Mouse (Mus musculus): ENCODE data around the gene Amz2. TPM values are rescaled to one million over a fixed set of nuclear protein-coding genes. Genes with fewer than 3 reads are reported as not detected.

Gene Amz2
- total and polyA plus RNA-seq, 2 experiments = 10.8 to 13.3 TPM

DNA sequence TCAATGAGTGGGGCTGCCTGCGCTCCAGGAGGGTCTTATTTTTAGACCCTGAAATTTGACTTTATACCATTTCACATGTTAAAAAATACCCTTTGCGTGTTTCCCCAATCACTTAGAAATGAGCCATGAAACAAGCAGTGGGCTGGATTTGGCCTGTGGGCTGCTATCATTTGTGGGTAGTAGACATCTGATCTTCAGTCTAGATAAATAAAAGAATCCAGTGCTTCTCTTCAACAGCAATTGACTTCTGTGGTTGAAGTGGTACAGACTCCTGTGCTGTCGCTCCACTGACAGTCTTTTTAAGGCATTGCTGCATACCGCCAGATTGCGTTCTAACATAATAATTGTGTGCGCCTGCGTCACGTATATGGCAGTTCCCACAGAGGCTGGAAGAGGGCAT, 40.5 kb upstream of the Amz2 start:
- Histone ChIP-seq H3K27ac (replicated peaks; ENCODE audit: insufficient read depth, low read depth, low read length) (no peak overlapping the region), H3K4me1 (ENCODE audit: control insufficient read depth, insufficient read depth, low read length) (no peaks in the 10 kb centered on the region), H3K36me3 (ENCODE audit: control insufficient read depth, insufficient read depth, low read length) (peaks cover 2% of the 10 kb centered on the region; the same call in 1 of the 2 replicates), H3K4me3 (ENCODE audit: insufficient read depth, low read depth, low read length) (no peak overlapping the region), H3K79me2 (ENCODE audit: control insufficient read depth, insufficient read depth, low read length) (peaks cover 50% of the 10 kb centered on the region), H3K27me3 (ENCODE audit: control insufficient read depth, insufficient read depth, low read length) (no peaks in the 10 kb centered on the region), H3K9ac (ENCODE audit: low read depth, low read length) (no peak overlapping the region)
- DNase-seq (ENCODE audit: extremely low read depth, low read depth, low spot score) = no peak
- 98% methylated on average over 8 of the region's 8 CpGs for WGBS
- no peak for TF ChIP-seq CTCF (IDR thresholded peaks at IDR 0.05; ENCODE audit: low read depth, low read length)
- TF ChIP-seq POLR2A (IDR thresholded peaks at IDR 0.05; ENCODE audit: extremely low read depth, insufficient read depth, low read length) = no peak

DNA sequence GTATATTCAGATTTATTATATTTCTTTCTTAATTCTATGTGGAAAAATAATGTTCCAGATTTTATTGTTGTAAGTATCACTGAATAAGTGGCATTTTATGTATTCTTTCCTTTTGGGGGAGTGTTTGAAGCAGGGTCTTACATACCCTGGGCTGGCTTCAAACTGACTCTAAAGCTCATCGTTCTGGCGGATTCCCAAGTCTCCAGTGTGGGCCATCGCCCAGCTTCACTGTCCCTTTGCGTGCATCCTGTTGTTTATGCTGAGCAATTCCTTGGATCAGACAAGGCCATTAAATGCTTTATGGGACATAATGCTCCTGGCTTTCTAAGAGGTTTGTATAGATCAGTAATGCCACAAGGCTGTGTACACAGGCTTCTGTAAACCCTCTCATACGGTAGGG, 36.7 kb upstream of the Amz2 start:
- DNase-seq (ENCODE audit: extremely low read depth, low read depth, low spot score) = no peak
- Histone ChIP-seq H3K27ac (replicated peaks; ENCODE audit: insufficient read depth, low read depth, low read length) (no peak overlapping the region), H3K79me2 (ENCODE audit: control insufficient read depth, insufficient read depth, low read length) (peaks cover 34% of the 10 kb centered on the region), H3K9ac (ENCODE audit: low read depth, low read length) (no peak overlapping the region), H3K4me1 (ENCODE audit: control insufficient read depth, insufficient read depth, low read length) (peaks cover 8% of the 10 kb centered on the region), H3K27me3 (ENCODE audit: control insufficient read depth, insufficient read depth, low read length) (no peaks in the 10 kb centered on the region), H3K4me3 (ENCODE audit: insufficient read depth, low read depth, low read length) (no peak overlapping the region), H3K36me3 (ENCODE audit: control insufficient read depth, insufficient read depth, low read length) (no peaks in the 10 kb centered on the region)
- TF ChIP-seq POLR2A (IDR thresholded peaks at IDR 0.05; ENCODE audit: extremely low read depth, insufficient read depth, low read length) (no peak), CTCF (IDR thresholded peaks at IDR 0.05; ENCODE audit: low read depth, low read length) (no peak)
- WGBS = 72% methylated on average over 5 of the region's 5 CpGs

DNA sequence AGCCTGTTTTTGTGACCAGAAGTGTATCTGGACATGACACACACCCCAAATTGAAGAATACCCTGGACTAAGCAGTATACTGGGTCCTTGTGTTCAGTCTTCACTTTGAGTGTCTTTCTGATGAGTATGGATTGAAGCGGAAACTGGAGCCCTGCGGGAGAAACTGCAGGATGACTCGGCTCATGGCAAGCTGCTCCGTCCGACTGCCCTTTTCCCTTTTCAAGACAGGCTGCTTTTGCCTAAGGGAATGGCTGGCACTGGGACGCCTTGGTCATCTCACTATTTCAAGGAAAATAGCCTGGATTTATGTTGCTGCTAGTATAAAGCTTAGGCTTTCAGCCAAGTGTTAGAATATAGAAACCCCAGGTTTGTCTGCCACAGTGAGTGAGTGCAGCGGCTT, 34.5 kb upstream of the Amz2 start:
- Histone ChIP-seq H3K36me3 (ENCODE audit: control insufficient read depth, insufficient read depth, low read length) (peaks cover 5% of the 10 kb centered on the region; the same call in 1 of the 2 replicates), H3K9ac (ENCODE audit: low read depth, low read length) (no peak overlapping the region), H3K27ac (replicated peaks; ENCODE audit: insufficient read depth, low read depth, low read length) (0 out of 2 replicates have a peak overlapping the region, but pooled peaks have one; percentile 15), H3K27me3 (ENCODE audit: control insufficient read depth, insufficient read depth, low read length) (no peaks in the 10 kb centered on the region), H3K4me3 (ENCODE audit: insufficient read depth, low read depth, low read length) (no peak overlapping the region), H3K79me2 (ENCODE audit: control insufficient read depth, insufficient read depth, low read length) (peaks cover 25% of the 10 kb centered on the region; the same call in 1 of the 2 replicates), H3K4me1 (ENCODE audit: control insufficient read depth, insufficient read depth, low read length) (peaks cover 12% of the 10 kb centered on the region)
- no peak for DNase-seq (ENCODE audit: extremely low read depth, low read depth, low spot score)
- 90% methylated on average over 7 of the region's 7 CpGs for WGBS
- TF ChIP-seq POLR2A (IDR thresholded peaks at IDR 0.05; ENCODE audit: extremely low read depth, insufficient read depth, low read length) = no peak
- no peak for TF ChIP-seq CTCF (IDR thresholded peaks at IDR 0.05; ENCODE audit: low read depth, low read length)

DNA sequence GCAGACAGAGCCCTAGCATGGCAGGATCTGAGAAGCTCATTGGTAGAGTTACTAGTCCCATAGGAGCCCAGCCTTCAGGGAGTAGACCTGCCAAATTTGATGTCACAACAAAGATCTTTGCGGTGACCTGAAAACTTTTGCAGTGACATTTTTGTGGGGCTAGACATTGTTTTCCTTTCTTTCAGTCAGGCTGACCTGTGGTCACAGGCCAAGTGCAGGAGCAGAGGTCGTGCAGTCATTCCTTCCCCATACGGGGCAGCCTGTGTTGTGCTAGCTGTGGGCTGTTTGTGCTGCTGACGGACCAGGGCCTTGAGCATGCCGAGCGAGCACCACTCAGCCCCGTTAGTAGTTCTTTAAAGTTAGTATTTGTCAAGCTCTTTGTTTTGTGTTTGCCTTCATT, 34.0 kb upstream of the Amz2 start:
- WGBS = 11% methylated on average over 7 of the region's 7 CpGs
- no peak for TF ChIP-seq POLR2A (IDR thresholded peaks at IDR 0.05; ENCODE audit: extremely low read depth, insufficient read depth, low read length)
- TF ChIP-seq CTCF (IDR thresholded peaks at IDR 0.05; ENCODE audit: low read depth, low read length) = no peak
- Histone ChIP-seq H3K36me3 (ENCODE audit: control insufficient read depth, insufficient read depth, low read length) (peaks cover 10% of the 10 kb centered on the region; the same call in 1 of the 2 replicates), H3K9ac (ENCODE audit: low read depth, low read length) (no peak overlapping the region), H3K27ac (replicated peaks; ENCODE audit: insufficient read depth, low read depth, low read length) (peak overlapping the region; percentile 15), H3K27me3 (ENCODE audit: control insufficient read depth, insufficient read depth, low read length) (no peaks in the 10 kb centered on the region), H3K4me1 (ENCODE audit: control insufficient read depth, insufficient read depth, low read length) (peaks cover 12% of the 10 kb centered on the region), H3K79me2 (ENCODE audit: control insufficient read depth, insufficient read depth, low read length) (peaks cover 26% of the 10 kb centered on the region; the same call in 1 of the 2 replicates), H3K4me3 (ENCODE audit: insufficient read depth, low read depth, low read length) (no peak overlapping the region)
- peak; percentile 82 for DNase-seq (ENCODE audit: extremely low read depth, low read depth, low spot score)

DNA sequence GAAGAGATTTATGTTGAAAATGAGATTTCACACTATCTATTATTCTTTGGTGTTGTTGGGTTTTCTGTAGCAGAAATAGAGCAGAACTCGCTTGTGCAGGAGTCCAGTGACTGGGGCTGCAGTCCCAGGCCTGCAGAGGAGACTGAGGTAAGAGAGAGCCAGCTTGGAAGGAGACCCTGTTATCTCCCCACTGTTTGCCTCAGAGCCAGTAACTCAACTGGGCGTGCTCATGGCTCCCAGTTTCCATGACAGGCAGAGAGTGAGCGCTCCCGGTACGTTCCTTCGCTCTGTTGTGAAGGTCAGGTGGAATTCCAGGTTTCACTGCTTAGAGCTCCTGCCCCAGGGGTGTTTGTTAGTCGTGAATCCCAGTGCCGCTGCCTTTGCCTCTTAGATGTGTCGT, 33.1 kb upstream of the Amz2 start:
- no peak for DNase-seq (ENCODE audit: extremely low read depth, low read depth, low spot score)
- no peak for TF ChIP-seq CTCF (IDR thresholded peaks at IDR 0.05; ENCODE audit: low read depth, low read length)
- TF ChIP-seq POLR2A (IDR thresholded peaks at IDR 0.05; ENCODE audit: extremely low read depth, insufficient read depth, low read length) = no peak
- H3K36me3 ChIP-seq (ENCODE audit: control insufficient read depth, insufficient read depth, low read length) = peaks cover 16% of the 10 kb centered on the region
- H3K9ac ChIP-seq (ENCODE audit: low read depth, low read length) = no peak overlapping the region
- WGBS = 92% methylated on average over 9 of the region's 9 CpGs
- no peak overlapping the region for H3K4me3 ChIP-seq (ENCODE audit: insufficient read depth, low read depth, low read length)
- no peak overlapping the region for H3K27ac ChIP-seq (replicated peaks; ENCODE audit: insufficient read depth, low read depth, low read length)
- peaks cover 22% of the 10 kb centered on the region; the same call in 1 of the 2 replicates for H3K79me2 ChIP-seq (ENCODE audit: control insufficient read depth, insufficient read depth, low read length)
- no peaks in the 10 kb centered on the region for H3K27me3 ChIP-seq (ENCODE audit: control insufficient read depth, insufficient read depth, low read length)
- peaks cover 12% of the 10 kb centered on the region for H3K4me1 ChIP-seq (ENCODE audit: control insufficient read depth, insufficient read depth, low read length)

DNA sequence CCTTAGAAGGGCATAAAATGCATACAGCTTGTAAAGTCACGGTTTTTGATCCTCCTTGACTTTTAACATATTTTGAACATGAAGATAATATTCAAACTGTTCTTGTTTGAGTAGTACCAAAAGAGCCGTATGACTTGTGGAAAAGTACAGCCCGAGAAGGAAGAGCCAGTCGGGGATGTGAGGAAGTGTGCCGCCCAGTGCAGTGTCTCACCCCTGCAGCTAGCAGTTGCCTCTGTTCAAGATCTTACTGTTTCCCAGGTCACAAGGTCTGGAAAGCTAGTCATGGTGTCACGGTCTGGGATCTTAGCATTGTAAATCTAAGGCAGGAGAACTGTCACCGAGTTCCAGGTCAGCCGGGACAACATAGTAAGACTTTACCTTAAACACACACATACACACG, 31.0 kb upstream of the Amz2 start:
- Histone ChIP-seq H3K4me3 (ENCODE audit: insufficient read depth, low read depth, low read length) (no peak overlapping the region), H3K27me3 (ENCODE audit: control insufficient read depth, insufficient read depth, low read length) (no peaks in the 10 kb centered on the region), H3K27ac (replicated peaks; ENCODE audit: insufficient read depth, low read depth, low read length) (no peak overlapping the region), H3K79me2 (ENCODE audit: control insufficient read depth, insufficient read depth, low read length) (peaks cover 15% of the 10 kb centered on the region; the same call in 1 of the 2 replicates), H3K4me1 (ENCODE audit: control insufficient read depth, insufficient read depth, low read length) (peaks cover 12% of the 10 kb centered on the region), H3K9ac (ENCODE audit: low read depth, low read length) (no peak overlapping the region), H3K36me3 (ENCODE audit: control insufficient read depth, insufficient read depth, low read length) (peaks cover 18% of the 10 kb centered on the region)
- no peak for DNase-seq (ENCODE audit: extremely low read depth, low read depth, low spot score)
- TF ChIP-seq CTCF (IDR thresholded peaks at IDR 0.05; ENCODE audit: low read depth, low read length) (no peak), POLR2A (IDR thresholded peaks at IDR 0.05; ENCODE audit: extremely low read depth, insufficient read depth, low read length) (no peak)
- WGBS = 74% methylated on average over 9 of the region's 9 CpGs
